Comparison of ENCODE assay signal across 8 mouse cellular contexts in genomic region chr16:94313229-94314030, GRCm38 (mm10). TPM values are rescaled to one million over a fixed set of nuclear protein-coding genes. Genes with fewer than 3 reads are reported as not detected.
DNase-seq lines count a peak whose midpoint lies in the region; ATAC-seq lines count a peak whose summit lies in the region.

Gene Hlcs, minus strand, starts transcription at chr16:94313571.

- peak within 1 kb of the TSS; percentile 68 for H3K4me2 ChIP-seq in hindbrain, embryonic 13.5 days

- no peaks in the 10 kb centered on the region for H3K27me3 ChIP-seq in hindbrain, embryonic 13.5 days

- peak within 1 kb of the TSS; percentile 60 for H3K4me3 ChIP-seq in hindbrain, embryonic 13.5 days

- peaks cover 20% of the 10 kb centered on the region for H3K4me1 ChIP-seq in hindbrain, embryonic 13.5 days (replicated peaks)

- H3K9me3 ChIP-seq in hindbrain, embryonic 13.5 days = no peaks in the 10 kb centered on the region

- H3K27ac ChIP-seq in hindbrain, embryonic 13.5 days = peak within 1 kb of the TSS; percentile 99

- peak within 1 kb of the TSS; percentile 87 for H3K9ac ChIP-seq in hindbrain, embryonic 13.5 days

- DNase-seq in NIH3T3 (ENCODE audit: low read depth) = peak; percentile 96
- peak; percentile 99 to 100 for DNase-seq in cerebellum, postnatal 10 days
- DNase-seq in frontal cortex, postnatal 14 days (ENCODE audit: low spot score in 2 of 2) = peak; percentile 93 to 98
- peak; percentile 98 for DNase-seq in layer of hippocampus, postnatal 36 days
- DNase-seq in lung, postnatal 36 days = peak; percentile 97
- peak; percentile 97 for DNase-seq in retina, postnatal 1 day
- DNase-seq in urinary bladder, adult 18-20 months (ENCODE audit: low spot score in 2 of 2) = peak; percentile 95 to 96

- ATAC-seq in hindbrain, embryonic 13.5 days (ENCODE audit: low FRiP score) = peak; percentile 90

- WGBS in hindbrain, embryonic 13.5 days = 1% methylated on average over 63 of the region's 64 CpGs

- no peaks in the 10 kb centered on the region for H3K36me3 ChIP-seq in hindbrain, embryonic 13.5 days

RNA-seq across cellular contexts. Expression of gene Hlcs, which starts in this region (rescaled TPM):
- 8.0 and 9.3 TPM in 2 replicates for polyA plus RNA-seq in hindbrain, embryonic 13.5 days (2015; fragmentation: Nextera tagmentation; extraction: Ambion mirVana)
- 10 to 100 TPM; 12.8 to 13.0 TPM for total RNA-seq in layer of hippocampus, postnatal 36 days (2021)

Comparison
In these comparisons a context has a peak if more than half of its experiments do, and no peak if none do; other contexts are left out.
1. Peak in every context shown above with its lines: DNase-seq, ATAC-seq, H3K4me3 ChIP-seq and H3K27ac ChIP-seq.